Mouse (Mus musculus) c-Kit-positive CD71-positive TER-119-positive erythroid progenitor cells, embryonic 14.5 days (primary cell): Measurements from ENCODE around the gene Rarg.
"Not testable (repeated sequence)": the region's sequence is repeated elsewhere in the genome, so short reads cannot be mapped to it uniquely, and the experiment has no call there.

Source experiments
- DNase-seq: peaks from one replicate; pipeline ENCODE4 v3.0.0-alpha.2; 2013; ENCODE audit warnings: low spot score

The Rarg gene

DNA sequence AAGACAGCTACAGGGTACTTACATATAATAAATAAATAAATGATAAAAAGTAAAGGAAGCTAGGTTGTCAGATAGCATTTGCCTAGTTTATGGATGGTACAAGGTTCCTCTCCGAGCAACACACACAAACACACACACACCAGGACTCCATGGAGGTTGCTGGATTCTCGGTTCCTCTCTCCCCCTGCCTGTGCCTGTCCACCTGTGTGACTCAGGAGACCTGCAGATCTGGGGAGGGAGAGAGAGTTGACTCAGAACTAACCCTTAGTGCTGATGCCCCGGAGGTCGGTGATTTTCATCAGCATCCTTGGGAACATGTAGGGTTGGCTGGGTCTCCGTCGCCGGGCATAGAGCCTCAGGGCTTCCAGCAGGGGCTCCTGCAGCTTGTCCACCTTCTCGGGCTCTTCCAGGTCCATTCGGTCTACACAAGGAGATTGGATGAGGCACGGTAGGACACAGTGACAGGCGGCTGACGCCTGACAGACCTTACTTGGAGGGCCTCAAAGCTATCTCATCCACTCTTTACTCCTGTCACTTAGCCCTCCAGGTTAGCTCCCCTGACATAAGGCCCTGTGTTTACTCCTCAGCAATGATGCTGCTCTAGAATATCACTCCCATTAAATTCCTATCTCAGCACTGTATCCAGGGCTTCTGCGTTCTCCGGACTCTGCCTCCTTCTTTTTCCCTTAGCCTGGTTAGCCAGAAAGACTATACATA lies 18.6 kb downstream of the Rarg start:
- DNase-seq, result no peak

DNA sequence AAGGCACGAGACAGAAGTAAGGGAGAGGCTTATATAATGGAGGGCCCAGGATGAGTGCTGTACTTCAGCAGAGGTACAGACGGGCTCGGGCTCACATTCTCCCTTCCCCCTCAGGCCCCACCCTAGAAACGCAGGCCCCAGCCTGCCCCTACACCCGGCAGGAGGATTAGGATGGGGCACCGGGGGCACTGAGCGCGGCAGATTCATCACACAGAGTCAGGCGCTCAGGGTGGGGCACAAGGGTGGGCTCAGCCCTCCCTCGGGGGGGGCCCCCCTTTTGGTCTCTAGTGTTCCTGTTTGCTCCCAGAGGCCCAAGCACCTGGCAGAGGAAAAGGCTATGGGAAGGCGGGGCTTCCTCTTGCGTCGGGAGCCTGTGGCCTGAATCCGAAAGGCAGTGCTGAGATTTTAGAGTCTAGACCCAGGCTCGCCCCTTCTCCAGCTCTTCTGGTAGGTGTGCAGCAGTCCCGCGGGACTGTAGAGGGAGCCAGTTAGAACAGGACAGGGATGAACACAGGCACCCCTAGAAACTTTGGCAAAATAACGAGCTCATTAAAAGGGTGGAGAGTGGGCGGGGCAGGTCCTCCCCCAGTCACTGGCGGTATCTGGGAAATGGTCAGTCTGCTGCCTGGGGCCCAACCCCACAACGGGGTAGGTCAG lies 21.8 kb downstream of the Rarg start:
- DNase-seq, result no peak

DNA sequence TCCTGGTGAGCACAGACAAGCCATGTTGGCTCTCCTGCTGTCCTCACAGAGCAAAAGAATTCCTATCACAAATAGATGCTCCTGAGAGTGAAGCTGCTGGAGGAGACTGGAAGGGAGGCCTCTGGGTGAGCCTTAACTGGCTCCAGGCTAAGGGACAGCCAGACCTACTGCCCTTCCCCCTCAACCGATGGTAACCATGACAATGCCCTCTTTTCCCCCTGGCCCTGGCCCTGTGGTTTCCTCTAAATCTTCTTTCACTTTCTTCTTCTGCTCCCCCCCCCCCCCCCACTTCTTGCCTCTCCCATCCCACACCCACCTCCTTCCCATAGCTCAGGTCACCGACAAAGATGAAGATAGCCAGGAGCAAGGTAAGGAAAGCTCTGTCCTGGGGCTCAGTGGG lies 23.4 kb downstream of the Rarg start:
- no peak for DNase-seq

DNA sequence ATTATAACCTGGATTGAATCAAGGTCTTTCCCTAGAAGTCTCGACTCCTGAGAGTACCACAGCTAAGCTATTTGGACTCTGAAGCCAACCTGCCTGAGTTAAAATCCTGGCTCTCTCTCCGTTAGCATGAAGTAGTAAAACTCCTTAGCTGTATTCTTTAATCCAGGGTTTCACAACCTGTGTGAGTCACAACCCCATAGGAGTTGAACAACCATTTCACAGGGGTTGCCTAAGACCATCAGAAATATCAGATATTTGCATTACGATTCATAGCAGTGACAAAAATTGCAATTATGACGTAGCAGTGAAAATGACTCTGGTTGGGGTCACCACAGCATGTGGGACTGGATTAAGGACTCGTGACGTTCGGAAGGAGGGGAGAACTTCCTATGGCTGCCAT lies 24.6 kb downstream of the Rarg start:
- DNase-seq, result no peak

DNA sequence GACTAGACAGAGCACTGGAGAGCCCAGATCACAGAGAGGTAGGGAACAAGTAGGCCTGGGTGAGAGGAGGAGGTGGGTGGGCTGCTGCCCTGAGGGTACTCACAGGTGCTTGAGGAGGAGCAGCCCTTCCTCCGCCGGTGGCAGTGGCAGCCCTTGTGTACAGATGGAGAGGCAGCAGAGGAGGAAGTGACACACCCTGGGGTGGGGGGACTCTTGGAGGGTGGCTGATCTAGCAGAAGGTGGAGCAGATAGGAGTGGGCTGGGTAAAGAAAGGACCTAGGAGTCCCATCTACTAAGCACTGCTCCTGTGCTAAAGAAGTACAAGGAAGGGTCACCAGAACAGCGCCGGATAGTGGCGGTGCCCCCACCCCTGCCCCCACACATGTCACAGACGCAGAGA lies 25.6 kb downstream of the Rarg start, which contains the start of gene Itgb7:
Gene Itgb7 (minus strand): TSS at position 197 of the 400 bp plus-strand sequence.
- peak; percentile 45 for DNase-seq

DNA sequence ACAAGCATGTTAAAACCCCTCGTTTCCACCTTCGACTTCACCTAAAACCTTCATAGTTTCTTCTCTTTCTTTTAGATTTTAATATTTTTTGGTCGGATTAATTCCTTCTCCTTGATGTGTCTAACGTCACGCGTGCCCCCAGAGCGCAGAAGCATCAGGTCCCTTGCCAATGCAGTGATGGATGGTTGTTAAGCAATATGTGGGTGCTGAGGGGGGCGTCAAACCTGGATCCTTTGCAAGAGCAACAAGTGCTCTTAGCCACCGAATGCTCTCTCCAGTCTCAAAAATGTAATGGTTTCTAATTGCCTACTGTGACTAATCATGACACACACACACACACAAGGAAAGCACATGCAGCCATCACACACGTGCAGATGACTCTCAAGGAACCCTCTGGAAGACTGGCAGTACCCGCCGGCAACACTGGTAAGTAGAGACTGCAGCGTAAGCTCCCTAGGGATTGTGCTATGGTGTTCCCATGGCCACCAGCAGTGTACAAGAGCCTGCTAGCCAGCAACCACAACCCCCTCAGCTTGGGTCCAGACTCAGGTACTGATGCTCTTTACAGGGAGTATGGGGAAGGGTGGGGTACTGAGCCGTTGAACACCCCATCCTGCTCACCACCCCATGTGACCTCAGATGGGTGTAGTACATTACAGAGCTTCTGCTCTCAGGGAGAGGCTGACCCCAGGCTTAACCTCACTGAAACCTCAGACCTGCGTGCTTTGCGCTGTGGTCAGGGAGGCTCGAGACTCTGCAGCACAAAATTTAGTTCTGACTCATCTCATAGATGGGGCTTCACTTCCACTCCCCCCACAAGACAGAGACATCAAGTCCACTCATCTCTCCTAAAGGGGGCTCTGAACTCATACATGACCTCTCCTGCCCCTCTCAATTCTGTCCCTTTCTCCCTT lies 26.7 kb downstream of the Rarg start:
- DNase-seq, result no peak

DNA sequence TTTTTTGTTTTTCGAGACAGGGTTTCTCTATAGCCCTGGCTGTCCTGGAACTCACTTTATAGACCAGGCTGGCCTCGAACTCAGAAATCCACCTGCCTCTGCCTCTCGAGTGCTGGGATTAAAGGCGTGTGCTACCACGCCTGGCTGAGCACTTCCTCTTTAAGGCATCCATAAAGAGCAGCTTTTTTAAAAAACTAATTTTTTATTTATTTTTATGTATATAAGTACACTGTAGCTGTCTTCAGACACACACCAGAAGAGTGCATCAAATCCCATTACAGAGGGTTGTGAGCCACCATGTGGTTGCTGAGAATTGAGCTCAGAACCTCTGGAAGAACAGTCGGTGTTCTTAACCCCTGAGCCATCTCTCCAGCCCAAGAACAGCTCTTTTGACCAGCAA lies 31.7 kb downstream of the Rarg start:
- DNase-seq, result not testable (repeated sequence)

DNA sequence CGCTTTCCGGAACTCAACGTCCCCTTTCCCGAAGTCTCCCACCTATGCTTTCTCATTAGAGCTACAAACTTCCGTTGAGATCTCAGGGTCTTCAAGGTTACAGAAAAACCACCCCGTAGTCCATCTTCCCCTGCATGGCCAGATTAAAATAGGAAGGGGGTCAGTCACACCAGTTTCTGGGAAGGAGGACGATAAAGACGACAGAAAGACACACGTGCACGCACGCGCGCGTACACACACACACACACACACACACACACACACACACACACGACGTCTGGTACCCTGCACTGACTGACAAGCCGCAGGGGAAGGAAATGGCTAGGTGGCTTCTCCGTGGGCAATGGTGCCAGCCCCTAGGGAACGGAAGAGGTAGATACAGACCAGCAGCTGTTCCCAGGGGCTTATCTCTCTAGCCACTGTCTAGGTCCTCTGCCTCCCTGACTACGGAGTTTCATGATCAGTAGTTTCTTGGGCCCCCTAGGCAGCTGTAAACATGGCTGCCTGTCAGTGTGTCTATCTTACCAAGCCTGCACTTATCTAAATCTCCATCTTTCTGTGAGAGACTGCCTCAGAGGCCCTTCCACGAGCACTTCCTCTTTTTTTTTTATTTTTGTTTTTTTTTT lies 32.2 kb downstream of the Rarg start:
- DNase-seq, result peak; percentile 47

DNA sequence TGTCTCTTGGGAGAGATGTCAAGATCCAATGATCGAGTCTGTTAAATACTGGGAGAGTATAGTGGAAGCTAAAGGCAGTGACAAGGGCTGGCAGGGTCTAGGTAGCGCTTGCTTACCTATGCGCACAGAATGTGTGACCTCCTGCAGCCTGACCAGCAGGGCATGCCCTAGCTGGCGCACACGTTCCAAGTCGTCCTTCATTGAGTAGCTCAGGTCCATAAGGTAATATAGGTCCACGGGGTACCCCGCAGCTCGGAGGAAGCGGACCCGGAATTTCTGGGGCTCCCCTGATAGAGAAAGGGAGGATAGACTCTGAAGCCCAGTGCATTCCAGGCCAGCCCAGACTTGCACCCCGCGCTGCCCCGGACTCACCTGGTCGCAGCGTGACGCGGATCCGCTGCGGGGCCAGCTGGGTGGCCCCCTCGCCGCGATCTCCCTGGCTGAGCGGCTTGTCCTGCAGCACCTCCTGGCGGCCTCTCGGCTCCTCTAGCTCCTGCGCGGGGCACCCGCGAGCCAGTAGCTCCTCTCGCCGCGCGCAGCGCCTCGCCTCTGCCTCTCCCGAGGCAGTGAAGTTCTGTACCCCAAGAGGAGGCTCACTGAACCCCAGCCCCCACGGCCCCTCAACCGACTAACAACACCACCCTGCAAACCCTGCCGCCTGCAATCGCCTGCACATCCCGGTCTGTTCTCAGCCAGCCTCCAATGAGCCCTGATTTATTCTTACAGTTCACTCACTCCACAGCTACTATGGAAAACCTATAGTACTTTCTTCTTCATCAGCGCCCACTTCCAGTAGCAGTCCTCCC lies 32.9 kb downstream of the Rarg start:
- DNase-seq, result peak; percentile 58

DNA sequence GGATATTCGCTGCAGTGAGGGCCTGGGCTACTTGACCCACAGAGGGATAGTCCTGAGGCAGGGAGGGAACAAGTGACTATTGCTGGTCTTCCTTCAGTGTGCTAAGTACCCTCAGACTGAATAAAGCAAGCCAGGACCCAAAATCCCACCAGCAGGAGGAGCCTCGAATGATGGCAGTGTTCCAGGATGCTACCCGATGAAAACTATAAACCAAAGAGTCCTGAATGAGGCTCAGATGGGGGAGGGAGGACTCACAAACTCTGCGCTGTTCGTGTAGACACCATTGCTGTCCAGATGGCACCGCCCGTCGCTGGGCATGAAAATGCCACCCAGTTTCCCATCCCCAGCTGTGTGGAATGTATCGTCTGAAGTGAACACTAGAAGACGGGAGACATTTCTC lies 34.9 kb downstream of the Rarg start:
- DNase-seq, result no peak

DNA sequence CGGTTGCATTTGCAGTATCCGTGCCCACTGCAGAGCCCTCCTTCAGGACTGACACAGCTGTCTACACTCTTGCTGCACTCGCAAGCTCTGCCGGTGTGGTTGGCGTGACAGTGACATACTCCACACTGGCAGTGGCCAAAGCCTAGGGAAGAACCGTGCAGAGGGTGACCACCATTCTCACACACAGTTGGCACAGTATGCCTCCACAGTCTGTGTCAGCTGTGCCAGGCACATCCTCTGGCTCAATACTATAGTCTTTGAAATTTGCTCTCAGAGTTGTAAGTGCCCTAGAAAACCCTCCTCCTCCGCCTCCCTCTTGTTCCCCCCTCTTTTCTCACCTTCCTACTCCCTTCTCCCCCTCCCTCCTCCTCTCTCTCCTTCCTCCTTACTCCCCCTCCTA lies 40.0 kb downstream of the Rarg start:
- no peak for DNase-seq

DNA sequence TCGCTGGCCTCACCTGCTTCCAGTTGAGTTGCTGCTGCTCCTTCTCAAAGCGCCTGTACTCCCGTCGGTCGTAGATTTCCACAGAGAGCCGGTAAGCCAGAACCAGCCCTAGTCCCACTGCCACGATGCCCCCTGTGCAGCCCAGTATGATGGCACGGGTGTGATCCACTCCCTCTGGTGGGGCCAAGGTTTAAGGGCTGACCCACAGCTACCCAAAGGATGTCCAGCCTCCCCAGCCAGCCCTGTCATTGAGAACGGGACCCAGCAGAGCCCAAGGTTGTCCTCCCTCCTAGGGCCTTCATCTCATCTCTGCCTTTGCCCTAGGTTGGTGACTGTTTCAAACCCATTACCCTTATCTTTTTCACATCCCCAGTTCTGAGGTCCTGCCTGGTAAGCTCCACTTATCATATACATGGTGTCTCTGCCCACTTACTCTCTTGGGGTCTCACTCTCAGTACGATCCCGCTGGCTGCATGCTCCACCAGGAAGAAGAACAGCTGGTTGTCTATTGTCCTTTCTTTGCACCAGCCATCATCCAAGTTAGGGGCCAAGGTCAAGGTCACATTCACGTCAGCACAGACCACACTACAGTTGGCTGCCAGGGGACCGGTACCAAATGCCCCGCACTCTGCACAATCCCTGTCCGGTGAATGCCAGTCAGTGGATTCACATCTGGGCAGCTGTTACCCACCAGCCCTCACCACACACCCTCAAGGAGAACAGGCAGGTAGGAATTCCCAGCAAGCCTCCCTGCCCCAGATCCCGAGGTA lies 40.7 kb downstream of the Rarg start:
- DNase-seq, result no peak

DNA sequence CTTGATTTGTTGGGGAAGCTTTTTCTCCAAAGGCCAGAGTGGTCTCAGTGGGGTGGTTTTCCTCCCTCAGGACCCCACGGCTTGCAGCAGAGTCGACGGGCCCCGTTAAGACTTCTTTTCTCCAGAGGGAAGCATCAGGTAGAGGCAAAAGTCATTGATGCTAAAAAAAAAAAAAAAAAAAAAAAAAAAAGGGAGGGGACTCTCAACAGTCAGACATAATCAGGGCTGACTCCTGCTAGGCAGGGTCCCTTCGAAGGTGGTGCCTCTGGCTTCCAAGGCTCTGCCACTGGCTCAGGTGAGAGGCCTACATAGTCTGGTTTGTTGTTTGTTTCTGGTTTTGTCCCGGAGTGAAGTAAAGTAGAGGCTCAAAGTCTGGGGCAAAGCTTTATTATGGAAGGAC lies 41.7 kb downstream of the Rarg start:
- DNase-seq, result no peak

DNA sequence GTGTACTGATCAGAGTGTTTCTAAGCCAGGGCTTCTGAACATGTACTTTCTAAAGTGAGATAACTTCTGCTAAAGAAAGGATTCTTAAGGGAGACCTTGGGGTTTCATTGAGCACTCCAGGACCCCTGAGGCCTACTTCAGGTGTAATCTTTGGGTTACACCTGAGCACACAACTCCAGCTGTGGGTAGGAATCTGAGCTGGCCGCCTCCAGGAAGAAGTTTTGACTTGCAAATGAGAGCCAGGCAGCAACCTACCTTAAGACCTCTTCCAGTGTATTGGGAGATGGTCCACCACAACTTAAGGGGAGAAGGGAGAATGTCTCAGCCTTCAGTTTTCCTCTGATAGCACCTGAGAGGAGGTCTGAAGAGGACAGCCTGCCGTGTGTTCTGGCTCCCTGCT lies 43.2 kb downstream of the Rarg start:
- DNase-seq, result no peak

DNA sequence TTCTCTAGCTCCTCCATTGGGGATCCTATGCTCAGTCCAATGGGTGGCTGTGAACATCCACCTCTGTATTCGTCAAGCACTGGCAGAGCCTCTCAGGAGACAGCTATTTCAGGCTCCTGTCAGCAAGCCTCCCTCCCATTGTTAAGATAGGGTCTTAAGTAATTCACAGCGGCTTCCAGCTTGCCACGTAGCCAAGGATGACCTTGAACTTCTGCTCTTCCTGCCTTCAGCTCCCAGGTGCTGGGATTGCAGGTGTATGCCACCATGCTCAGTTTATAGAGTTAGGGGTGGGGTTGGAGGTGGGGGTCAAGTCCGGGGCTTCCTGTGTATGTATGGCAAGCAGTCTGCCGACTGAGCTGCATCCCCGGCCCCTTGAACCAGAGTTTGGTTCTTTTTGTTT lies 45.4 kb downstream of the Rarg start:
- no peak for DNase-seq

DNA sequence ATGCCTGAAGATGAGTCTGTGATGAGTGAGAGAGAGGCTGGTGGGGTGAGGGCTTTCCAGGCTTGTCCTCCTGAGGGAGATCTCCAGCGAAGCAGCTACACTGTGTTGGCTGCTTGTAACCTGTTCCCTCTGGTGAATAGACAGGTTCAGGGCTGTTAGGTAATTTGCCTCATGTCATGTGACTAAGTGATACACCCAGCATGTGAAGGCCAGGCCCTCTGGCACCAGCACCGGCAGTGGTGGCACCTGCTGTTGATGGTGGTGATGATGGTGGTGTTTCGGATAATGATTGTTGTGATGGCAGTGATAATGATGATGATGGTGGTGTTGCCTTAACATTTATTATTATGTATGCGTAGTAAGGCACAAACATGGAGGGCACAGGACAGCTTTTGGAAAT lies 46.5 kb downstream of the Rarg start:
- DNase-seq, result no peak

DNA sequence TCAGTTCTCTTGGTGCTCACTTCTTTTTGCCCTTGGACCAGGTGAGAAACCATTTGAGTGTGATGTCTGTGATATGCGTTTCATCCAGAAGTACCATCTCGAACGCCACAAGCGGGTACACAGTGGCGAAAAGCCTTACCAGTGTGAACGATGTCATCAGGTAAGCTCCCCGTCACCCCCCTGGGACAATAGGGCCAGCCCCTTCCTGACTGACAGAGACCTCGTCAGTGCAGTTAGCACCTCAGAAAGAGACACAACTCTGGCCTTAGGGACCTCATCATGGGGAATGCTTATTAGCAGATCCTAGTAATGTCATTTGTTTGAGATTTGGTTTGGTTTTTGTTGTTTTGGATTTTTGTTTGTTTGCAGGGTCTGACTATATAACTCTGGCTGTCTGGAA lies 48.2 kb downstream of the Rarg start:
- DNase-seq, result no peak

DNA sequence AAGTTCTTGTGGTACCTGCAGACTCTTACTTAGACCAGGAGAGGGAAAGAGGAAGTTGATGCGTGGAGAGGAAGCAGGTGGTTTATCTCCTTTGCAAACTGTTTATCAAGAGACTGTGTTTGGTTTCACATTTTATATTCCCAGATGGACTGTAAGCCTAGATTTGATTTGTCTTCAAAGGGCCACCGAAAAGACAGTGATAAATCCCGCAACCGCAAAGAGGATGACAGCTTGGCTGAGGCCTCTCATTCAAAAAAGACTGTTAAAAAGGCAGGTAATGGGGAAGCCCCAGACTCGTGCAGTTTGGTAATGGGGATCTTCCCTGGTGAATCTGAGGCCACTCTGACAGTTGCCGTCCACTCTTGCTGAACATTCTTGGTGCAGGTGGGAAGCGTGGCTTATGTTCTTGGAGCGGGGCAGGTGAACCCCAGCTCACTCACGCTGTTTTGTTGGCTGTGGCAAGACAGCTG lies 49.2 kb downstream of the Rarg start:
- no peak for DNase-seq

DNA sequence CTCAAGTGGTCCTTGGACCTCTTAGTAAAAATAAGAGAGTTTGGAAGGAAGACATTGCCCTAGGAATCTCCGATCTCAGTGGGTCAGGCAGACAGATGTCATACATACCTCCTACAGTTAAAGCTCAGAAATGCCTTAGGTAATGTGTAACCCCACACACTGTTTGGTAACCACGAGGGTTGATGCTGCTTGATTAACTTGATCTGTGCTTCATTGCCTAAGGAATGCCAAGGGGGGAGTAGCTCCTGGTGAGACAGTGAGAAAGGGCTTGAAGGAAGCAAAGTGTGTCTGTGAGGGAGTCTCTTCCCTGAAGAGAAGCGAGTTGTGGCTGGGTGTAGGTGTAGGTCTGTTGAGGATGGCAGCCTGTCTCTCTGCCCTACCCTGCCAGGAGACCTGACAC lies 50.0 kb downstream of the Rarg start:
- DNase-seq, result no peak

DNA sequence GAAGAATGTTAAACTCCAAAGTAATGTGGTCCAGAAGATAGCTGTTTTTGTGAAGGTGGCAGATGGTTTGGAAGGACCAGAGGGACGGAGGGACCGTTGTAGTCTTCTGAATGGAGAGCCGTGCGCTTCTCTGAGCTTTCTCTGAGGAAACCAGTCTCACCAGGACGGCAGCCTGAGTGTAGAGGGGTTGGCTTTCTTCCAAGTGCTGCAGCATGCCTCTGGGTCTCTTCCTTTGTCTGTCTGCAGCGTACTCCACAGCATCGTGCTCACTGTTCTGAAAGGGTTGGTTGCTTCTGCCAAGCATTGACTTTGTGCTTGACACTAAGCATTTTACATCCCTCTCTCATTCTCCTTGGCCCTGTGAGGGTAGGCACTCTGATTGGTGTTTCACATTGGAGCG lies 51.5 kb downstream of the Rarg start:
- no peak for DNase-seq
